Mouse (Mus musculus): Measurements from ENCODE around the gene Srl. TPM values are rescaled to one million over a fixed set of nuclear protein-coding genes. Genes with fewer than 3 reads are reported as not detected.

Gene Srl
- polyA plus RNA-seq, 1 experiment from 2014 or later: 5.3 TPM

GRCm38 (mm10) chr16:4514383-4514782, 27.2 kb downstream of the Srl start:
- no peaks in the 10 kb centered on the region for H3K4me1 ChIP-seq (replicated peaks)
- no peak for ATAC-seq (ENCODE audit: insufficient read depth)
- no peak overlapping the region for H3K4me2 ChIP-seq
- no peaks in the 10 kb centered on the region for H3K9me3 ChIP-seq (replicated peaks)
- H3K27me3 ChIP-seq: no peaks in the 10 kb centered on the region
- no peaks in the 10 kb centered on the region for H3K36me3 ChIP-seq (replicated peaks)
- whole genome bisulfite sequencing (ENCODE audit: insufficient replicate concordance): 64% methylated on average over 3 of the region's 3 CpGs
- no peak overlapping the region for H3K4me3 ChIP-seq (replicated peaks)
- H3K9ac ChIP-seq: no peak overlapping the region
- no peak overlapping the region for H3K27ac ChIP-seq (replicated peaks)

- no peak overlapping the region for H3K4me3 ChIP-seq (replicated peaks)
- no peaks in the 10 kb centered on the region for H3K4me1 ChIP-seq (replicated peaks)
- H3K9me3 ChIP-seq (replicated peaks): no peaks in the 10 kb centered on the region
- H3K4me2 ChIP-seq: no peak overlapping the region
- H3K27me3 ChIP-seq: no peaks in the 10 kb centered on the region
- no peaks in the 10 kb centered on the region for H3K36me3 ChIP-seq (replicated peaks)
- 26% methylated on average over 3 of the region's 3 CpGs for WGBS (ENCODE audit: insufficient replicate concordance)
- H3K9ac ChIP-seq: no peak overlapping the region
- no peak overlapping the region for H3K27ac ChIP-seq (replicated peaks)
- no peak for ATAC-seq (ENCODE audit: insufficient read depth)
Measured at GRCm38 (mm10) chr16:4512661-4513438, 28.8 kb downstream of the Srl start.

GRCm38 (mm10) chr16:4511371-4511770, 30.2 kb downstream of the Srl start:
- Histone ChIP-seq H3K36me3 (replicated peaks) (no peaks in the 10 kb centered on the region), H3K9me3 (replicated peaks) (no peaks in the 10 kb centered on the region), H3K27ac (replicated peaks) (no peak overlapping the region), H3K27me3 (no peaks in the 10 kb centered on the region), H3K9ac (no peak overlapping the region), H3K4me2 (no peak overlapping the region), H3K4me3 (replicated peaks) (no peak overlapping the region), H3K4me1 (replicated peaks) (no peaks in the 10 kb centered on the region)
- no peak for ATAC-seq (ENCODE audit: insufficient read depth)
- WGBS (ENCODE audit: insufficient replicate concordance): 57% methylated on average over 2 of the region's 2 CpGs

GRCm38 (mm10) chr16:4506181-4506580, 35.4 kb downstream of the Srl start:
- ATAC-seq (ENCODE audit: insufficient read depth): no peak
- H3K9me3 ChIP-seq (replicated peaks): no peaks in the 10 kb centered on the region
- H3K4me3 ChIP-seq (replicated peaks): no peak overlapping the region

GRCm38 (mm10) chr16:4503495-4503894, 38.1 kb downstream of the Srl start:
- Histone ChIP-seq H3K9me3 (replicated peaks) (no peaks in the 10 kb centered on the region), H3K27ac (replicated peaks) (no peak overlapping the region), H3K4me1 (replicated peaks) (no peaks in the 10 kb centered on the region), H3K27me3 (no peaks in the 10 kb centered on the region), H3K36me3 (replicated peaks) (no peaks in the 10 kb centered on the region), H3K4me3 (replicated peaks) (no peak overlapping the region), H3K4me2 (no peak overlapping the region), H3K9ac (no peak overlapping the region)
- no peak for ATAC-seq (ENCODE audit: insufficient read depth)
- 72% methylated on average over 1 of the region's 1 CpGs for WGBS (ENCODE audit: insufficient replicate concordance)

More at GRCm38 (mm10) chr16:4506181-4506580, 35.4 kb downstream of the Srl start:
- Histone ChIP-seq H3K9ac (no peak overlapping the region), H3K36me3 (replicated peaks) (no peaks in the 10 kb centered on the region), H3K4me1 (replicated peaks) (no peaks in the 10 kb centered on the region), H3K4me2 (no peak overlapping the region), H3K27me3 (no peaks in the 10 kb centered on the region), H3K27ac (replicated peaks) (no peak overlapping the region)
- WGBS (ENCODE audit: insufficient replicate concordance): 60% methylated on average over 3 of the region's 3 CpGs

- H3K9me3 ChIP-seq (replicated peaks): no peaks in the 10 kb centered on the region
- no peak overlapping the region for H3K4me3 ChIP-seq (replicated peaks)
- no peak overlapping the region for H3K9ac ChIP-seq
- H3K36me3 ChIP-seq (replicated peaks): no peaks in the 10 kb centered on the region
- ATAC-seq (ENCODE audit: insufficient read depth): no peak
- H3K4me2 ChIP-seq: no peak overlapping the region
- no peak overlapping the region for H3K27ac ChIP-seq (replicated peaks)
- no peaks in the 10 kb centered on the region for H3K27me3 ChIP-seq
- no peaks in the 10 kb centered on the region for H3K4me1 ChIP-seq (replicated peaks)
Measured at GRCm38 (mm10) chr16:4502568-4502967, 39.0 kb downstream of the Srl start.

GRCm38 (mm10) chr16:4501703-4502102, 39.9 kb downstream of the Srl start:
- no peak overlapping the region for H3K27ac ChIP-seq (replicated peaks)
- no peaks in the 10 kb centered on the region for H3K9me3 ChIP-seq (replicated peaks)
- H3K9ac ChIP-seq: no peak overlapping the region
- 57% methylated on average over 3 of the region's 3 CpGs for WGBS (ENCODE audit: insufficient replicate concordance)
- H3K4me3 ChIP-seq (replicated peaks): no peak overlapping the region
- no peak overlapping the region for H3K4me2 ChIP-seq
- no peaks in the 10 kb centered on the region for H3K36me3 ChIP-seq (replicated peaks)
- H3K4me1 ChIP-seq (replicated peaks): no peaks in the 10 kb centered on the region
- ATAC-seq (ENCODE audit: insufficient read depth): no peak
- H3K27me3 ChIP-seq: no peaks in the 10 kb centered on the region

DNA sequence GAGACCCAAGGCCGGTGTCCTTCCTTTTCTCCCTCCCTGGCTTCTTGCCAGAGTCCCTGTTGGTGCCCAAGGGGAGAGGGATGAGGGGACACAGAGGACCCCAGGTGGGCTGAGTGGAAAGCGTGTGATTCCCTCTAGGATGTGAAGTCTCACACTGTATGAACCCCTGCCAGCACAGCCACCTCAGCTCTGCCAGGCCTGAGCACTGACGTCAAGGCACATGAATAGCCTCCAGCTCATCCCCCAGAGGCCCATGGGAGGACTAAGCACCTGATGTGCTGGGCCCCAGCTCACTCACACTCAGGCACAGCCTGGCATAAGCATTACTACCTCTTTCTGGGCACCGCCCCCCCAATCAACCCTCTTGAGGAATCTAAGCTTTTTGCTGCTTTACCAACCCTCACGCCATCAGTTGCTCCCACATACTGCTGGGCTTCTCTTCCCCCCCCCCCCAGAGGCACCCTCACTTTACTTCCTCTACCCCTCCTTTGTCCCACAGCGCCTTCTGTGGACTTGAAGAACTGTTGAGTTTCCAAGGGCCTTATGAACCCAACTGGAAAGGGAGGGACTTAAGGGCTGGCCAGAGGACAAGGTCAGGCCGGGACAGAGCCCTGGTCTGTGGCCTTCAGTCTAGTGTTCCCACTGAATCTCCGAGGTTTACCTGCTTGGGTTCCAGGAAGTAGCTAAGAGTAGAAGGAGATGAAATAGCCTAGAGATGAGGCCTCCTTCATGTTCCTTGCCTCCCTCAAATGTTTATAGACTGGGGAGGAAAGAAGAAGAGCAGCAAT, 40.8 kb downstream of the Srl start:
- Histone ChIP-seq H3K27me3 (no peaks in the 10 kb centered on the region), H3K4me1 (replicated peaks) (no peaks in the 10 kb centered on the region), H3K27ac (replicated peaks) (no peak overlapping the region), H3K4me2 (no peak overlapping the region), H3K36me3 (replicated peaks) (no peaks in the 10 kb centered on the region), H3K9me3 (replicated peaks) (no peaks in the 10 kb centered on the region), H3K4me3 (replicated peaks) (no peak overlapping the region), H3K9ac (no peak overlapping the region)
- 63% methylated on average over 8 of the region's 8 CpGs for whole genome bisulfite sequencing (ENCODE audit: insufficient replicate concordance)
- ATAC-seq (ENCODE audit: insufficient read depth): no peak

GRCm38 (mm10) chr16:4497762-4498607, 43.6 kb downstream of the Srl start:
- H3K27ac ChIP-seq (replicated peaks): no peak overlapping the region
- H3K9me3 ChIP-seq (replicated peaks): no peaks in the 10 kb centered on the region
- WGBS (ENCODE audit: insufficient replicate concordance): 58% methylated on average over 8 of the region's 8 CpGs
- no peaks in the 10 kb centered on the region for H3K36me3 ChIP-seq (replicated peaks)
- no peaks in the 10 kb centered on the region for H3K4me1 ChIP-seq (replicated peaks)
- H3K4me3 ChIP-seq (replicated peaks): no peak overlapping the region
- H3K4me2 ChIP-seq: no peak overlapping the region
- no peak overlapping the region for H3K9ac ChIP-seq
- ATAC-seq (ENCODE audit: insufficient read depth): no peak
- H3K27me3 ChIP-seq: no peaks in the 10 kb centered on the region

DNA sequence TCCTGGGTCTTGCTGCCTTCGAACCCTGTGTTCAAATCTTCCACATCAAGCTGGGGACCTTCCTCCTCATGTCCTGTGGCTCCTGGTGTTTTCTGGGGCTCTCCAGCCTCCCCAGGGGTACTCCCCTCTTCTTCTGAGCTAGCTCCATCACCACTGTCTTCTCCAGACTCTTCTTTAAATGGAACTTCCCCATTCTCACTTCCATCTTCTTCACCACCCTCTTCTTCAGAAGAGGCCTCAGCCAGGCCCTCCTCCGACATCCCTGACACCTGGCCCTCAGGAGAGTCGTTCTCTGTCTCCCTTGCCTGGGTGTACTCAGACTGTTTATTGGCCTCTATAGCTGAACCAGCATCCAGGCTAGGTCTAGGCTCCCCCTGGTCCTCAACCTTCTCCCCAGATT, 45.1 kb downstream of the Srl start:
- 50% methylated on average over 3 of the region's 3 CpGs for WGBS (ENCODE audit: insufficient replicate concordance)
- ATAC-seq (ENCODE audit: insufficient read depth): no peak
- H3K4me2 ChIP-seq: no peak overlapping the region
- H3K9ac ChIP-seq: no peak overlapping the region
- no peaks in the 10 kb centered on the region for H3K27me3 ChIP-seq
- H3K4me1 ChIP-seq (replicated peaks): no peaks in the 10 kb centered on the region
- H3K27ac ChIP-seq (replicated peaks): no peak overlapping the region
- no peaks in the 10 kb centered on the region for H3K36me3 ChIP-seq (replicated peaks)
- H3K9me3 ChIP-seq (replicated peaks): no peaks in the 10 kb centered on the region
- no peak overlapping the region for H3K4me3 ChIP-seq (replicated peaks)

DNA sequence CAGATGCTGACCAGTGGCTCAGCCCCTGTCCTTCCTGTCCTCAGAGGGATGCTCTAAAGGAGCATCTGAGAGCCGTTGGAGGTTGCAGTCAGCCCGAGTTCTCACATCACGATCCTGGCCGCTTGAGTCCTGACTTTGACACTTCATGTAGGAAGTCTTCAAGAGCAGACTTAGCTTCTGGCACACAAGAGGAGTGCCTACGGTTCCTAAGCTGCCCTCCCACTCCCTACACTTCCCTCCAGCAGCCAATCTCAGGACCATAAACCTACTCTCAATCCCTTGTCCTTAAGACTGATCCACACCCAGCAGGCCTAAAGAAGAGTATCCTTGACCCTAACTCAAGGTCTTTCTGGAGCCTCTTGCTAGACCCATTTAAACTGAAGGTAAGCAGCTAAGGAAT, 45.8 kb downstream of the Srl start:
- H3K4me1 ChIP-seq (replicated peaks): no peaks in the 10 kb centered on the region

More for the DNA sequence above, 45.8 kb downstream of the Srl start:
- no peak overlapping the region for H3K4me3 ChIP-seq (replicated peaks)
- H3K4me2 ChIP-seq: no peak overlapping the region
- WGBS (ENCODE audit: insufficient replicate concordance): 68% methylated on average over 5 of the region's 5 CpGs
- H3K27me3 ChIP-seq: no peaks in the 10 kb centered on the region
- H3K9ac ChIP-seq: no peak overlapping the region
- no peaks in the 10 kb centered on the region for H3K36me3 ChIP-seq (replicated peaks)
- no peak for ATAC-seq (ENCODE audit: insufficient read depth)
- H3K27ac ChIP-seq (replicated peaks): no peak overlapping the region
- no peaks in the 10 kb centered on the region for H3K9me3 ChIP-seq (replicated peaks)

All from liver, embryonic 15.5 days (tissue).